Mouse (Mus musculus): Measurements from ENCODE around the gene Pde4c. TPM values are rescaled to one million over a fixed set of nuclear protein-coding genes. Genes with fewer than 3 reads are reported as not detected.
A peak's percentile ranks its signal among the peaks of the same experiment; 100 is the strongest.

Pde4c gene
- 0.14 and 0.23 TPM in 2 replicates for polyA plus RNA-seq (2015; fragmentation: Nextera tagmentation; extraction: Ambion mirVana)

GRCm38 (mm10) chr8:70723486-70724210, at the start of gene Pde4c:
Pde4c (plus strand) TSS chr8:70723720.
- H3K4me3 ChIP-seq, result no peak within 1 kb of the TSS
- 55% methylated on average over 7 of the region's 7 CpGs for WGBS
- H3K9me3 ChIP-seq, result no peaks in the 10 kb centered on the region
- peaks cover 37% of the 10 kb centered on the region for H3K27me3 ChIP-seq
- no peak within 1 kb of the TSS for H3K4me2 ChIP-seq
- H3K27ac ChIP-seq, result no peak within 1 kb of the TSS
- no peaks in the 10 kb centered on the region for H3K4me1 ChIP-seq (replicated peaks)
- no peak for ATAC-seq (ENCODE audit: low FRiP score)
- no peaks in the 10 kb centered on the region for H3K36me3 ChIP-seq
- peak within 1 kb of the TSS; percentile 35; the same call in 1 of the 2 replicates for H3K9ac ChIP-seq

DNA sequence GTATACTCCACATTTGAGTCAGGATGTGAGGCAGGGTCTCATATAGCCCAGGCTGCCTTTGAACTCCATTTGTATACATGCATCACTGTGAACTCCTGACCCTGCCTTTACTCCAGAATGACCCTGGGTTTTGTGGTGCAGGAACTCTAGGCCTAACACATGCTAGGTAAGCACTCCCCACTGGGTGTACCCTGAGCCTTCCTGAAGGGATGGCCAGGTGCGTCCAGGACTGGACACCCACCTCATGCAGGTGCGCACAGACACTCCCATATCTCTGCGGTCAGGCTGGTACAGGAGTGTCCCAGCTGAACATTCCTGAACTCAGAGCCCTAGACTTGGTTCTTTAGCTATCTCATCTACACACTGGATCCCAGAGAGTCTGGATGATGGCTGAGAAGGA, 49.4 kb upstream of the Pde4c start:
- no peaks in the 10 kb centered on the region for H3K27me3 ChIP-seq
- peak overlapping the region; percentile 73 for H3K4me2 ChIP-seq
- no peak for ATAC-seq (ENCODE audit: low FRiP score)
- peak overlapping the region; percentile 80 for H3K9ac ChIP-seq
- peaks cover 21% of the 10 kb centered on the region for H3K36me3 ChIP-seq
- H3K27ac ChIP-seq, result peak overlapping the region; percentile 99
- peak overlapping the region; percentile 61 for H3K4me3 ChIP-seq
- no peaks in the 10 kb centered on the region for H3K9me3 ChIP-seq
- 96% methylated on average over 3 of the region's 3 CpGs for WGBS
- H3K4me1 ChIP-seq (replicated peaks), result peaks cover 25% of the 10 kb centered on the region

- Histone ChIP-seq H3K9me3 (no peaks in the 10 kb centered on the region), H3K4me2 (peak overlapping the region; percentile 73; the same call in 1 of the 2 replicates), H3K36me3 (peaks cover 27% of the 10 kb centered on the region), H3K9ac (peak overlapping the region; percentile 80), H3K27ac (peak overlapping the region; percentile 99; the same call in 1 of the 2 replicates), H3K4me1 (replicated peaks) (peaks cover 25% of the 10 kb centered on the region), H3K27me3 (no peaks in the 10 kb centered on the region), H3K4me3 (no peak overlapping the region)
- no peak for ATAC-seq (ENCODE audit: low FRiP score)
- WGBS, result 84% methylated on average over 4 of the region's 4 CpGs
These were observed 48.8 kb upstream of the Pde4c start for GRCm38 (mm10) chr8:70674716-70675115.

- H3K4me2 ChIP-seq, result no peak overlapping the region
- 87% methylated on average over 1 of the region's 1 CpGs for WGBS
- H3K4me1 ChIP-seq (replicated peaks), result peaks cover 25% of the 10 kb centered on the region
- H3K9me3 ChIP-seq, result no peaks in the 10 kb centered on the region
- peaks cover 30% of the 10 kb centered on the region for H3K36me3 ChIP-seq
- H3K27ac ChIP-seq, result no peak overlapping the region
- H3K9ac ChIP-seq, result no peak overlapping the region
- no peak for ATAC-seq (ENCODE audit: low FRiP score)
- no peak overlapping the region for H3K4me3 ChIP-seq
- no peaks in the 10 kb centered on the region for H3K27me3 ChIP-seq
These were observed 48.2 kb upstream of the Pde4c start for GRCm38 (mm10) chr8:70675336-70675735.

- Histone ChIP-seq H3K36me3 (peaks cover 30% of the 10 kb centered on the region), H3K4me1 (replicated peaks) (peaks cover 16% of the 10 kb centered on the region), H3K9ac (no peak overlapping the region), H3K9me3 (no peaks in the 10 kb centered on the region), H3K4me2 (no peak overlapping the region), H3K4me3 (no peak overlapping the region), H3K27me3 (no peaks in the 10 kb centered on the region), H3K27ac (no peak overlapping the region)
- no peak for ATAC-seq (ENCODE audit: low FRiP score)
- WGBS, result 89% methylated on average over 15 of the region's 15 CpGs
These were observed 46.0 kb upstream of the Pde4c start for GRCm38 (mm10) chr8:70677451-70678080.

DNA sequence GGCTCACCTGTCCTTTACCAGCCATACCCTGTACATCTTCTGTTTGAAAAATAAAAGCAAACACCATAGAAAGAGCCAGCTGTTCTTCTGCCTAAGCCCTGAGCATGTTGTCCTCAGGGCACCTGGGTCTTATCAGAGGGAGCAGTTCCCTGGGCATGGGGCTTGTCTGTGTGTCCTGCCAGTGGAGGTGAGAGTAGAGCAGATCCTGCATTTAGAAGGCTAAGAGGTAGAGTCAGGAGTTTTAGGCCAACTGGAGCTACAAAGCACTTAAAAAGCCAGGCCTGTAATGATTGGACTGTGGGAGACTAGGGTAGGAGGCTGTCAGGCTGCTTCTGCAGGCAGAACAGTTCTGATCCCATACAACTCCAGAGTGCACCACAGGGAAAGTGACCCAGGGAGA, 44.8 kb upstream of the Pde4c start:
- H3K9ac ChIP-seq, result no peak overlapping the region
- no peak overlapping the region for H3K27ac ChIP-seq
- peaks cover 30% of the 10 kb centered on the region for H3K36me3 ChIP-seq
- no peak for ATAC-seq (ENCODE audit: low FRiP score)
- peaks cover 15% of the 10 kb centered on the region for H3K4me1 ChIP-seq (replicated peaks)
- H3K27me3 ChIP-seq, result no peaks in the 10 kb centered on the region
- no peak overlapping the region for H3K4me3 ChIP-seq
- no peak overlapping the region for H3K4me2 ChIP-seq
- no peaks in the 10 kb centered on the region for H3K9me3 ChIP-seq

GRCm38 (mm10) chr8:70679404-70679803, 44.1 kb upstream of the Pde4c start:
- no peaks in the 10 kb centered on the region for H3K27me3 ChIP-seq
- no peak for ATAC-seq (ENCODE audit: low FRiP score)
- H3K36me3 ChIP-seq, result peaks cover 30% of the 10 kb centered on the region
- no peak overlapping the region for H3K4me2 ChIP-seq
- H3K9me3 ChIP-seq, result no peaks in the 10 kb centered on the region
- no peak overlapping the region; the same call in 1 of the 2 replicates for H3K9ac ChIP-seq
- WGBS, result 94% methylated on average over 4 of the region's 4 CpGs
- H3K27ac ChIP-seq, result no peak overlapping the region
- no peak overlapping the region for H3K4me3 ChIP-seq
- H3K4me1 ChIP-seq (replicated peaks), result peaks cover 13% of the 10 kb centered on the region

GRCm38 (mm10) chr8:70680039-70680438, 43.5 kb upstream of the Pde4c start:
- no peak overlapping the region for H3K4me2 ChIP-seq
- peaks cover 30% of the 10 kb centered on the region for H3K36me3 ChIP-seq
- H3K9ac ChIP-seq, result no peak overlapping the region
- no peaks in the 10 kb centered on the region for H3K27me3 ChIP-seq
- no peak for ATAC-seq (ENCODE audit: low FRiP score)
- no peaks in the 10 kb centered on the region for H3K9me3 ChIP-seq
- WGBS, result 79% methylated on average over 3 of the region's 3 CpGs
- H3K4me3 ChIP-seq, result no peak overlapping the region
- peaks cover 10% of the 10 kb centered on the region for H3K4me1 ChIP-seq (replicated peaks)
- no peak overlapping the region for H3K27ac ChIP-seq

GRCm38 (mm10) chr8:70681410-70681809, 42.1 kb upstream of the Pde4c start:
- no peak for ATAC-seq (ENCODE audit: low FRiP score)
- Histone ChIP-seq H3K4me3 (no peak overlapping the region), H3K4me1 (replicated peaks) (peaks cover 8% of the 10 kb centered on the region), H3K4me2 (no peak overlapping the region), H3K9me3 (no peaks in the 10 kb centered on the region), H3K27ac (no peak overlapping the region), H3K36me3 (peaks cover 30% of the 10 kb centered on the region), H3K9ac (no peak overlapping the region), H3K27me3 (no peaks in the 10 kb centered on the region)
- 81% methylated on average over 3 of the region's 3 CpGs for WGBS

- Histone ChIP-seq H3K4me1 (replicated peaks) (peaks cover 8% of the 10 kb centered on the region), H3K36me3 (peaks cover 28% of the 10 kb centered on the region), H3K4me2 (peak overlapping the region; percentile 21; the same call in 1 of the 2 replicates), H3K9me3 (no peaks in the 10 kb centered on the region), H3K9ac (peak overlapping the region; percentile 62), H3K4me3 (no peak overlapping the region), H3K27ac (no peak overlapping the region), H3K27me3 (no peaks in the 10 kb centered on the region)
- 8% methylated on average over 19 of the region's 19 CpGs for WGBS
- no peak for ATAC-seq (ENCODE audit: low FRiP score)
These were observed 41.3 kb upstream of the Pde4c start for GRCm38 (mm10) chr8:70682193-70682592.

DNA sequence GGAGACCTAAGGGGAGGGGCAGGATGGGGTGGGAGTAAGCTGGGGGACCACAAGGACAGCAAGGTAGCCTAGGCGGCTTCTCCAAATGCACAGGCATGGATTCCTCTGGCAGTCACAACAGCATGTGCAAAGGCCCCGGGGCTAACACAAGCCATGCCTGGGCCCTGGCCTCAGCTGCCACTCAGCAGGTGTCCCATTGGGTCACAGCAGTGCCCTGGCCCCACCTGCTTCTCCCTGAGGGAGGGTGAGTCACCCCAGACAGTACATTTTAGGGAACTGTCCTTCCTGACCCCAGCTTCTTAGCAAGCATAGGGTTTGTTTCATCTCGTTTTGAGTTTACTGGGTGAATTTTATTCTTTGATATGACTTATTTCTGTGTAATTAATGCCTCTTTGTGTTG, 40.8 kb upstream of the Pde4c start:
- Histone ChIP-seq H3K4me3 (no peak overlapping the region), H3K36me3 (peaks cover 24% of the 10 kb centered on the region), H3K27ac (no peak overlapping the region), H3K9me3 (no peaks in the 10 kb centered on the region), H3K9ac (peak overlapping the region; percentile 62), H3K4me2 (no peak overlapping the region; the same call in 1 of the 2 replicates), H3K27me3 (no peaks in the 10 kb centered on the region), H3K4me1 (replicated peaks) (peaks cover 8% of the 10 kb centered on the region)
- 0 out of 2 replicates have a peak, but pooled peaks have one; percentile 13 for ATAC-seq (ENCODE audit: low FRiP score)
- WGBS, result 65% methylated on average over 3 of the region's 3 CpGs

- H3K4me2 ChIP-seq, result no peak overlapping the region
- no peaks in the 10 kb centered on the region for H3K27me3 ChIP-seq
- H3K4me1 ChIP-seq (replicated peaks), result peaks cover 10% of the 10 kb centered on the region
- H3K9ac ChIP-seq, result peak overlapping the region; percentile 36; the same call in 1 of the 2 replicates
- no peak overlapping the region for H3K27ac ChIP-seq
- no peak overlapping the region for H3K4me3 ChIP-seq
- H3K36me3 ChIP-seq, result peaks cover 8% of the 10 kb centered on the region
- 42% methylated on average over 7 of the region's 7 CpGs for WGBS
- peak; percentile 22; the same call in 1 of the 2 replicates for ATAC-seq (ENCODE audit: low FRiP score)
- no peaks in the 10 kb centered on the region for H3K9me3 ChIP-seq
These were observed 39.2 kb upstream of the Pde4c start for GRCm38 (mm10) chr8:70684291-70684690.
